Mouse (Mus musculus): ENCODE results near the gene Ripply3.

Ripply3 gene

DNA sequence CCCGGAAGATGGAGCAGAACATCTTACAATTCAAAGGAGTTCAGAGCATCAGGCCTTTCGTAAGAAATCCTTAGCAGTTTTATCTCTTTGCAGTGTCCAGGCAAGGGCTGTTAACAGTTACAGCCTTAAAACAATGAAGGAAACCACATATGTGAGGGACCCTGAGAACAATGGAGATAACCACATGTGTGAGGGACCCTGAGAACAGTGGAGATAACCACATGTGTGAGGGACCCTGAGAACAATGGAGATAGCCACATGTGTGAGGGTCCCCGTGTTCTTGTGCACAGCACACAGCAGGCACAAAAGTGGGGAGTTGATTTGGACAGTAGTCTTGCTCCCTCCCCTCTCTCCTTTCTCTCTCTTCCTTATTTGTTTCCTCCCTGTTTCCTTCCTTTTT, 29.9 kb downstream of the Ripply3 start:
- in situ Hi-C loops (cut with MseI, MboI) = no loop called here

DNA sequence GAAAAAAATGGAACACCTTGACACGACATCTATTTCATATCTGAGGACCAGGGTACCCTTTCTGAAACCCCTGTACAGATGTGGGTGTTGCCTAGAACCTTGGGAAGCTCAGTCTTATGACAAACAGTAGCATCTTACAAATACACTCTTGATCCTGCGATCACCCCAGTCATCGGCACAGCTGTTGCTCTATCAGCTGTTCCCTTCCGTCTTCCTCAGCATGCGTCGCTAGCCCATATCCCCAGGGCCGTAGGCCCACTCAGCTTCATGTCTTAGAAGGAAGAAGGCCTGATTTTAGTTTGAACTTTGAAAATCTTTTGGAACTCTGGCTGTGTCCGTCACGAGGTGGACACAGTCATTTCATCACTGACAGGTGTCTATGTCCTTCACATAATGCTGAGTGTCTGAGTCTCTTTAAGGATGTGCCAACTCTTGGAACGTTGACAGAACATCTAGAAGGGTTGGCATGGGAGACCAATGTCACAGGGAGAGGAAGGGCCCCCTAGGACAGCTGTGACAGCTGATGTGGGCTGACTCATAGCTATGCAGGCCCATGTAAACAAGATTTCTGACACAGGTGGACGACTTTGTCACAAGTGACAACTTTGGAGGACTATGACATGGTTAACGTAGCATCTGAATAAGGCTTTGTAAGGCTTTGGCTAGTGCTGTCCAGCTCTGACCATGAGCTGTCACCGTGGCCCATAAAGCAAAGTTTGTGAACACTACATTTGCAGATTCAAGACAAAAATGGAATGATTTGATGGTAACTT, 32.5 kb downstream of the Ripply3 start:
- in situ Hi-C loops (cut with MseI, MboI) = no loop called here

DNA sequence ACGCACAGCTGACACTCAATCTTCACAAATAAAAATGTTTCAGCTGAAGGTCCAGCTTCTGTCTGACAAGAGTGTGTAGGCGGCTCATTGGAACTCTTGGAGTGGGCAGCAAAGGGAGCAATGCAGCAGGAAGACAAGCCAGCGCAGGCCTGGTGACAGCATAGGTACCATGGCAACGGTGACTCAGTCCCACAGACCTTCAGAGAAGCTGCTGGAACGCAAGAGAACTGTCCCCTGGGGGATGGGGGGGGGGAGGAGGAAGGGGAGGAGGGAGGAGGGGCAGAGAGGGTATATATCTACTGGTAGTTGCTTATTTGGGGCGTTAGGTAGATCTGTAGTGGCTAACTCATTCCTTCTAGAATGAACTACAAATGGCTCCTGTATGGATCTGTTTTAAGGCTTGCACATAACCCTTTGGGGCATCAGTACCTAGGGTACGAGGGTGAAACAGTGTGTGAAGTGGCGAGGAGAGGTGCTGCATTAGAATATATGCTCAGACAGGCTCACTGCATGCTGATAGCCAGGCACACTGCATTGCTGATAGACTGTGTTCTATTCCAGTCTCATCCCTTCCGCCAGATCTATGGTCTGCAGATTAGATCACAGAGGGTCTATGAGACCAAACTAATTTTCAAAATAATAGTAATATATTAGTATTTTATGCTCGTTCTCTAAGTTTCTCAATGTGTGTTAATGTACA, 34.1 kb downstream of the Ripply3 start:
- in situ Hi-C loops (cut with MseI, MboI) = no loop called here

DNA sequence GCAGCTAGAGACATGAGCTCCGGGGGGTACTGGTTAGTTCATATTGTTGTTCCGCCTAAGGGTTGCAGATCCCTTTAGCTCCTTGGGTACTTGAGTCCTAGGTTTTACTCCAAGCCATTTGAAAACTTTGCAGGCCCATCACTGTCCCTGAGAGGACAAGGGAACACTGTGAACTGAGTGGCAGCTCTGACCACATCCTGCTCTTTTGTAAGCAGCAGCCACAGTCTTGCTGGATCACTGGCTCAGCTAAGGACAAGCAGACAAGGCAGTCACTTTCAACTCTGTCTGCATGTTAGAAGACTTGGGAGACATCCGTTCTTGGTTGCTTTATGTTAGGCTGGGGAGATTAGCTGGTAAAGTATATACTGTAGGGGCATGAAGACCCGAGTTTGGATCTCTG, 35.6 kb downstream of the Ripply3 start:
- in situ Hi-C loops (cut with MseI, MboI) = no loop called here

DNA sequence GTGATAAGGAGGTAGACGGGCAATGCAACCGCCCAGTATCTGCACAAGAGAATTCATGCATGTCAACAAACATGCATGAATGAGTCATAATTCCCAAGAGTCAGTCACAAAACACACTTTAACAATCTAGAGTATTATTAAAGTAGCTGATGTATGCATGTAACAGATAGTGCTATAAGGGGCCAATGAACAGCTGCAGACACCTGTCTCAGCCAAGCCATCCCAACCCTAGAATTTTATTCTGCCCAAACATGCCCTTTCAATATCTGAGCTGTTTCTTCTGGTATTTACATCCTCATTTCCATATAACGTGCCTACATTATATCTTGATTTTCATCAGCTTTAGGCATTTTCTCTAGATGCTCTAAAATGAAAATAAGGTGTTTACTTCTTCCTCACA, 37.2 kb downstream of the Ripply3 start:
- in situ Hi-C loops (cut with MseI, MboI) = no loop called here

DNA sequence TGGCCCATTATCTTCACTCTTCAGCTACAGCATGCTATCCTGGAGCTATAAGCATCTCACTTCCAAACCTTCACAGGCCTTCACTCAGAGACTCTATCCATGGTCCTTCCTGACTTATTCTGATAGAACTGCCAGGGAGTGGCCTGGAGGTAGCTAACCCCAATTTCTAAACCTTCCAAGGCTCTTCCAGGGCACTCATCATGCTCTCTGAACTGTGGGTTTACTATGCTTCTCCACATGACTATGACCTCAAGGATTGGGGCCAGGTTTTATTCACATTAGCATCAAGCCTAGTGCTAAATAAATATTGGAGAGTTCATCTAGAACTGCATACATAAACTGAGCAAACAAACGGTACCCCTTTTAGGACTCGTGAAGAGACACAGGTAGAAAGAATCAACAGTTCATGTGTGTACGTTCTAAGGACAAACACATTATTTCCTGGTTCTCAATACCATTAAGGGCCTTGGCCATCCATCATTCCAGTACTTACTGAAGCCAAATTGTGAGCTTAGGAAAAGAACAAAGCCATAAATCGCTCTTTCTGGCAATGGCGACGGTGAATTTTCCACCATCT, 41.5 kb downstream of the Ripply3 start:
- in situ Hi-C loops (cut with MseI, MboI) = no loop called here

DNA sequence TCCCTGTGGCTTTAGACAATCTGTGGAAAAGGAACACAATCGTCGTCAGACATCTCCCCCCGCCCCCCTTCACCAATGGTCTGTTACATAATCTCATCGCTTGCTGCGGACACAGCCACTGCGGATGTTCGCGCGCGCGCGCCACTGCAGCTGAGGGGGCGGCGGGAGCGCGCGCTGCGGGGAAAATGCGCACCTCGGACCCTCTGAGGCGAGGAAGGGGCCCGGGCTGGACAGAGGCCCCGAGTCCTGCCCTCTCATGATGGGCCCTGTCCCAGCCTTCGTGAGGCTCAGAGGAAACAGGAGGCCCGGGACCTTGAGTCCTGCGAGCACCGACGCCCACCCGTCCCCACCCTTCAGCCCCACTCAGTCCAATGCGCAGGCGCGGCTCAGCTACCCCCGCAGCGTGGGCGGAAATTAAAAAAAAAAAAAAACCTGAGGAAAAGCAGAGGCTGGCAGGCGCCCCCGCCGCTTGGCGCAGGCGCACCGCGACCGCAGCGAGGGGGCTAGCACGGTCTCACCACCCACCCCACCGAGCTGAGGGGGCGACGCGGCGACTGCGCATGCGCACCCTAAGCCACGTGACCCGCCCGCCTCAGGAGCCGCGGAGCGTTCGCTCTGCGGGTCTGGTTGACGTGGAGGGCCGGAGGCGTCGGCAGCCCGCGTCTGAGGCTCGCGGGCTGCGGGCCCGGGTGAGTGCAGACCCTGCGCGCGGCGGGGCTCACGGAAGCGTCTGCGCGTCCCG, 42.1 kb downstream of the Ripply3 start, which contains the start of gene Ttc3:
Gene Ttc3, plus strand, starts transcription at position 446 of the 742 bp plus-strand sequence.
- in situ Hi-C loops (cut with MseI, MboI) = no loop called here

DNA sequence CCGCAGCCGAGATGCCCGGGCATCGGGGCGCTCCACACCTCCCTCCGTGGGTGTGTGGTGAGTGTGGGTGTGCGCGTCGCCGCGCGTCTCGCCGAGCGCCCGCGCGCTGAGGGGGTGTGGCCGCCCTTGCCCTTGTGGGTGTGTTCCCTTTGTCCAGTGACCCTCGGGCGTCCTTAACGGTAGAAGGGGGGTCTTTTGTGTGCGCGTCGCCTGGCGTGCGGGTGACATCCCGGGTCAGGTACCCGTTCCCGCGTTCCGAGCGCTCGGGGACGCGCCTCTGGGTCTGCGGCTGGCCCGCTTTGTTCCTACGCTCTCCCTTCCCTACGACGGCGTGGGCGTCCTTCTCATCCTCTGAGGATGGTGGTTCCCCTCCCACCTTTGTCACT, 42.7 kb downstream of the Ripply3 start:
- in situ Hi-C loops (cut with MseI, MboI) = no loop called here

DNA sequence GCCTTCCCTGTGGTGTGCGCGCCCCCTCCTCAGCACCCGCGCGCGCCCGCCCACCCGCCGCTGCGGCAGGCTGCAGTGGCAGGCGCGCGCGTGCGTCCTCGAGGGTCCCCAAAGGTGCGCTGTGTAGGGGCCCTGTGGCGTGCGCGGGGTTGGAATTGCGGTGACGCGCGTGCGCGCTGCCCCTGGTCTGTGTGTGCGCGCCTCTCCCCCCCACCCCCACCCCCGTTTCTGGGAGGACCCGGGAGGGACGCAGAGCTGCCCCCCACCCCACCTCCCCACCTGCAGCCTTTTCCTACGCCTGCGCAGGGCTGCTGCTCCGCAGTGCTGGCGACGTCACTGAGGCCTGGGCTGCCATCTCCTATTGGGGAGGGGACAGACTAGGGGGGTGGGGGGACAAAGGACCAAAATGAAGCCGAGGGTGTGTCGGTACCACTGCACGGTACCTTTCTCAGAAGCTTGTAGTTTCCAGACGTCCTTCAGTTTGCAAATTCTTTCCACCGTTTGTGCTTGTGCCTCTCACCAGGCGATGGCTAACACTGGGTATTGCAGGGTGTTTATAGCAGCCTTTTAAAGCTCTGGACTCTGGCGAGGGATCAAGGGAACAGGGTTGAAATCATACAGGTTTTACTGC, 43.2 kb downstream of the Ripply3 start, which contains the start of gene Pigp:
Gene Pigp, minus strand, starts transcription at position 542 of the 631 bp plus-strand sequence.
- in situ Hi-C loops (cut with MseI, MboI) = no loop called here

DNA sequence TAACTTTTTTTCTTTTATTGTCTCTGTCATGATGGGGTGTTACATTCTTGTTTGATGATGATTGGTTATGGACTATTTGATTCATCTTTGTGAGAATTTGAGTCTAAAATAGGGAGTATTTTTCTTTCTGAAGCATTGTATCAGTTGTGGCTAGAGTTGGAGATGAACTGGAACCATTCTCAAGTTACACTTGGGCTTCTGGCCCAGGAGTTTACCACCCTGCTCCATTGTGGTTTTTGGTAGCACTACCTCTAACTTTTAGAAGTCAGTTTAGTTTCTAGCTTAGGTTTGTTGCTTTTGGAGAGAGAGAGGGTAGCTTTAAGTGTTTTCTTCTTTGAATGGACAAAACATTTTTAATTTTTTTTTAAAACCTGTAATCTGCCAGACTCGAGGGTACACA, 51.2 kb downstream of the Ripply3 start:
- in situ Hi-C loops (cut with MseI, MboI) = no loop called here

DNA sequence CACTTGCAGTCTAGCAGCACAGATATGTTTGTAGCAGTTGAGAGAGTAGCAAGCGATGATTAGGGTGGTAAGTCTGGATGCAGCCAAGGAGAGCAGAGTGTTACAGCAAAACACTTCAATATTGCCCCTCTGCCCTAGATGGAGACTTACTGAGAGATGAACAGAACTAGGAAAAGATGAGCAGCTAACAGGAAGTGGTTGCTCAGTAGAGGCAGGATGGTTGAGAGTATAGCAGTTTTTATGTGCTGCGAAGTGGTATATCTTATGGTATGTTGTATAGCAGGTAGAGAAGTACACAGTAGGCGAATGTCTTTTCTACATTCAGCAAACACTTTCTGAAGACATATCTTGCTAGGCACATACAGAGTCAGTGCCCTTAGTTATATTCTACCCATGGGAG, 55.1 kb downstream of the Ripply3 start:
- in situ Hi-C loops (cut with MseI, MboI) = no loop called here

Data from mouse trophoblast stem cell (cell line).